Mouse (Mus musculus) lung, adult 2 months (tissue): ENCODE results near the gene Lcor.

Experiments
- CTCF ChIP-seq: fragments of 200-500 bp; IDR thresholded peaks from 2 replicates; pipeline ENCODE4 v1.5.1; 2011; ENCODE audit warnings: mild to moderate bottlenecking, low read length, control low read depth; ENCODE audit not compliant: insufficient read depth
- POLR2A ChIP-seq: fragments of 200-500 bp; IDR thresholded peaks from 2 replicates; pipeline ENCODE4 v1.6.1; 2011; ENCODE audit warnings: low read depth, mild to moderate bottlenecking, control low read depth, low read length, borderline replicate concordance; ENCODE audit errors: extremely low read depth

- TF ChIP-seq POLR2A (no peak), CTCF (no peak)
These were observed 34.6 kb downstream of the Lcor start for GRCm38 (mm10) chr19:41517006-41517405.
